Mouse (Mus musculus): ENCODE measurements around the gene Srrm2.

DNA sequence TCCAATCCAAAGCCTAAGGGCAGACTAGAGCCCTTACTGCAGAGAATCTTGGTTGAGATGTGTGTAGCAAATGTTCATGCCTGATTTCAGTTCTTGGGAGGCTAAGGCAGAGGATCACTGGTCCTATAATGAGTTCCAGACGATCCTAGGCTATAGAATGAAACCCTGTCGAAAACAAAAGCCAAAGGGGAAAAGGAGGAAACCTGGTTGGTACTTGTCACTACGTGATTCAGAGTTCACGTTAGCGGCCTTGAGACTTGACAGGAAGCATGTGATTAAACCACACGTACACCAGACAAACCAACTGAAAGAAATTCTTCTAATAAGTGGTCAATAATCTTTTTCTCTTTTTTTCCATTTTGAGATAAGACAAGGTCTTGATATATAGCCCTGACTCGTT lies 7.0 kb downstream of the Srrm2 start:
- TF ChIP-seq POLR2A (IDR thresholded peaks at IDR 0.05; ENCODE audit: control insufficient read depth, low read depth, low read length) (no peak), CTCF (IDR thresholded peaks at IDR 0.05; ENCODE audit: control insufficient read depth, insufficient read depth, insufficient replicate concordance, low read depth, low read length) (no peak)
